Mouse (Mus musculus): ENCODE measurements at regions not wholly inside any gene's neighbourhood (a gene's known extent, or its start where the extent isn't known, plus 50 kb on each side); places are given as distances from the start of the nearest gene placed in this dataset.

- 38% methylated on average over 2 of the region's 2 CpGs for WGBS
- no peak overlapping the region for H3K4me3 ChIP-seq (ENCODE audit: insufficient read depth, low read depth, low read length)
- H3K36me3 ChIP-seq (ENCODE audit: control insufficient read depth, insufficient read depth, low read length): no peaks in the 10 kb centered on the region
- H3K27ac ChIP-seq (ENCODE audit: insufficient read depth, low read depth, low read length): no peak overlapping the region
- no peaks in the 10 kb centered on the region; the same call in 1 of the 2 replicates for H3K4me1 ChIP-seq (ENCODE audit: control insufficient read depth, insufficient read depth, low read length)
- DNase-seq: no peak
- TF ChIP-seq POLR2A (IDR thresholded peaks at IDR 0.05; ENCODE audit: low read depth, low read length): no peak
- no peak for TF ChIP-seq CTCF (conservative IDR thresholded peaks at IDR 0.05; ENCODE audit: insufficient read depth, insufficient read length, low read depth, low read length)
- H3K27me3 ChIP-seq (replicated peaks; ENCODE audit: control insufficient read depth, insufficient read depth, low read length): no peaks in the 10 kb centered on the region
These were observed 115.1 kb upstream of the Cdkn2b start for GRCm38 (mm10) chr4:89425916-89426315.

GRCm38 (mm10) chr4:89421694-89422354 lies 111.0 kb upstream of the Cdkn2b start:
- Histone ChIP-seq H3K27ac (ENCODE audit: insufficient read depth, low read depth, low read length) (no peak overlapping the region), H3K27me3 (replicated peaks; ENCODE audit: control insufficient read depth, insufficient read depth, low read length) (no peaks in the 10 kb centered on the region), H3K4me1 (ENCODE audit: control insufficient read depth, insufficient read depth, low read length) (no peaks in the 10 kb centered on the region; the same call in 1 of the 2 replicates), H3K4me3 (ENCODE audit: insufficient read depth, low read depth, low read length) (no peak overlapping the region), H3K36me3 (ENCODE audit: control insufficient read depth, insufficient read depth, low read length) (no peaks in the 10 kb centered on the region)
- TF ChIP-seq CTCF (conservative IDR thresholded peaks at IDR 0.05; ENCODE audit: insufficient read depth, insufficient read length, low read depth, low read length) (no peak), POLR2A (IDR thresholded peaks at IDR 0.05; ENCODE audit: low read depth, low read length) (no peak)
- WGBS: 60% methylated on average over 6 of the region's 6 CpGs
- DNase-seq: peak; percentile 15

GRCm38 (mm10) chr4:89420868-89421267 lies 110.0 kb upstream of the Cdkn2b start:
- WGBS: 85% methylated on average over 5 of the region's 5 CpGs
- TF ChIP-seq POLR2A (IDR thresholded peaks at IDR 0.05; ENCODE audit: low read depth, low read length) (no peak), CTCF (conservative IDR thresholded peaks at IDR 0.05; ENCODE audit: insufficient read depth, insufficient read length, low read depth, low read length) (no peak)
- H3K36me3 ChIP-seq (ENCODE audit: control insufficient read depth, insufficient read depth, low read length): no peaks in the 10 kb centered on the region
- H3K27me3 ChIP-seq (replicated peaks; ENCODE audit: control insufficient read depth, insufficient read depth, low read length): no peaks in the 10 kb centered on the region
- no peaks in the 10 kb centered on the region for H3K4me1 ChIP-seq (ENCODE audit: control insufficient read depth, insufficient read depth, low read length)
- DNase-seq: no peak
- H3K27ac ChIP-seq (ENCODE audit: insufficient read depth, low read depth, low read length): no peak overlapping the region
- no peak overlapping the region for H3K4me3 ChIP-seq (ENCODE audit: insufficient read depth, low read depth, low read length)

- Histone ChIP-seq H3K27me3 (replicated peaks; ENCODE audit: control insufficient read depth, insufficient read depth, low read length) (no peaks in the 10 kb centered on the region), H3K36me3 (ENCODE audit: control insufficient read depth, insufficient read depth, low read length) (no peaks in the 10 kb centered on the region), H3K4me1 (ENCODE audit: control insufficient read depth, insufficient read depth, low read length) (no peaks in the 10 kb centered on the region), H3K27ac (ENCODE audit: insufficient read depth, low read depth, low read length) (no peak overlapping the region), H3K4me3 (ENCODE audit: insufficient read depth, low read depth, low read length) (no peak overlapping the region)
- TF ChIP-seq POLR2A (IDR thresholded peaks at IDR 0.05; ENCODE audit: low read depth, low read length) (no peak), CTCF (conservative IDR thresholded peaks at IDR 0.05; ENCODE audit: insufficient read depth, insufficient read length, low read depth, low read length) (no peak)
- WGBS: 88% methylated on average over 7 of the region's 7 CpGs
- no peak for DNase-seq
These were observed 108.7 kb upstream of the Cdkn2b start for GRCm38 (mm10) chr4:89419507-89419906.

- no peak overlapping the region for H3K27ac ChIP-seq (ENCODE audit: insufficient read depth, low read depth, low read length)
- no peak overlapping the region for H3K4me3 ChIP-seq (ENCODE audit: insufficient read depth, low read depth, low read length)
- H3K4me1 ChIP-seq (ENCODE audit: control insufficient read depth, insufficient read depth, low read length): no peaks in the 10 kb centered on the region
- no peak for DNase-seq
- WGBS: 61% methylated on average over 2 of the region's 2 CpGs
- H3K36me3 ChIP-seq (ENCODE audit: control insufficient read depth, insufficient read depth, low read length): no peaks in the 10 kb centered on the region
- no peak for TF ChIP-seq POLR2A (IDR thresholded peaks at IDR 0.05; ENCODE audit: low read depth, low read length)
- TF ChIP-seq CTCF (conservative IDR thresholded peaks at IDR 0.05; ENCODE audit: insufficient read depth, insufficient read length, low read depth, low read length): no peak
- no peaks in the 10 kb centered on the region for H3K27me3 ChIP-seq (replicated peaks; ENCODE audit: control insufficient read depth, insufficient read depth, low read length)
These were observed 94.9 kb upstream of the Cdkn2b start for GRCm38 (mm10) chr4:89405624-89406167.

- H3K4me3 ChIP-seq (ENCODE audit: insufficient read depth, low read depth, low read length): no peak overlapping the region
- no peak for DNase-seq
- no peaks in the 10 kb centered on the region for H3K27me3 ChIP-seq (replicated peaks; ENCODE audit: control insufficient read depth, insufficient read depth, low read length)
- 77% methylated on average over 1 of the region's 1 CpGs for WGBS
- no peaks in the 10 kb centered on the region for H3K36me3 ChIP-seq (ENCODE audit: control insufficient read depth, insufficient read depth, low read length)
- H3K27ac ChIP-seq (ENCODE audit: insufficient read depth, low read depth, low read length): no peak overlapping the region
- no peak for TF ChIP-seq CTCF (conservative IDR thresholded peaks at IDR 0.05; ENCODE audit: insufficient read depth, insufficient read length, low read depth, low read length)
- no peak for TF ChIP-seq POLR2A (IDR thresholded peaks at IDR 0.05; ENCODE audit: low read depth, low read length)
- no peaks in the 10 kb centered on the region for H3K4me1 ChIP-seq (ENCODE audit: control insufficient read depth, insufficient read depth, low read length)
These were observed 92.3 kb upstream of the Cdkn2b start for GRCm38 (mm10) chr4:89403151-89403550.

- DNase-seq: no peak
- Histone ChIP-seq H3K36me3 (ENCODE audit: control insufficient read depth, insufficient read depth, low read length) (no peaks in the 10 kb centered on the region), H3K4me3 (ENCODE audit: insufficient read depth, low read depth, low read length) (no peak overlapping the region), H3K27ac (ENCODE audit: insufficient read depth, low read depth, low read length) (no peak overlapping the region), H3K4me1 (ENCODE audit: control insufficient read depth, insufficient read depth, low read length) (no peaks in the 10 kb centered on the region), H3K27me3 (replicated peaks; ENCODE audit: control insufficient read depth, insufficient read depth, low read length) (no peaks in the 10 kb centered on the region)
- TF ChIP-seq CTCF (conservative IDR thresholded peaks at IDR 0.05; ENCODE audit: insufficient read depth, insufficient read length, low read depth, low read length) (no peak), POLR2A (IDR thresholded peaks at IDR 0.05; ENCODE audit: low read depth, low read length) (no peak)
- 73% methylated on average over 5 of the region's 5 CpGs for WGBS
These were observed 91.5 kb upstream of the Cdkn2b start for GRCm38 (mm10) chr4:89402324-89402723.

Measured in kidney, adult 2 months (tissue).